Mouse (Mus musculus) limb, embryonic 10.5 days (tissue): ENCODE data around the gene Chpt1. TPM values are rescaled to one million over a fixed set of nuclear protein-coding genes. Genes with fewer than 3 reads are reported as not detected.
"Not testable (repeated sequence)": the region's sequence is repeated elsewhere in the genome, so short reads cannot be mapped to it uniquely, and the experiment has no call there.

Experiments used
- DNase-seq: peaks from one replicate; pipeline ENCODE4 v3.0.0-alpha.2; 2017; ENCODE audit warnings: low spot score
- H3K27ac ChIP-seq: fragments of 300-500 bp; sonication (generic); 2 replicates; pipeline ENCODE4 v1.5.1; 2016; ENCODE audit warnings: mild to moderate bottlenecking
- H3K27me3 ChIP-seq: fragments of 300-500 bp; sonication (generic); 2 replicates; pipeline ENCODE4 v1.6.1; 2016; ENCODE audit warnings: low read depth, mild to moderate bottlenecking; ENCODE audit not compliant: poor library complexity, severe bottlenecking
- H3K36me3 ChIP-seq: fragments of 300-500 bp; sonication (generic); 2 replicates; pipeline ENCODE4 v1.6.1; 2016; ENCODE audit warnings: mild to moderate bottlenecking, moderate library complexity
- H3K4me1 ChIP-seq: fragments of 300-500 bp; sonication (generic); 2 replicates; pipeline ENCODE4 v1.6.1; 2016
- H3K4me3 ChIP-seq: fragments of 300-500 bp; sonication (generic); 2 replicates; pipeline ENCODE4 v1.5.1; 2016; ENCODE audit warnings: mild to moderate bottlenecking, moderate library complexity
- H3K9me3 ChIP-seq: fragments of 300-500 bp; sonication (generic); replicated peaks from 2 replicates; pipeline ENCODE4 v1.6.1; 2016; ENCODE audit warnings: mild to moderate bottlenecking
- WGBS: fragments of 180-500 bp; shearing (Covaris S2); methylation state at CpG from one replicate; pipeline ENCODE4 v1.1.7; 2016; 5-methylcytosine and 5-hydroxymethylcytosine counted together
- polyA plus RNA-seq: library from polyadenylated mRNA; unstranded; fragments of >200 nt; fragmentation: Nextera tagmentation; extraction: Ambion mirVana; gene quantifications from 2 replicates; pipeline ENCODE4 v1.2.1, GENCODE M21; 2016

Chpt1 gene
- 16.0 and 19.9 TPM in 2 replicates for polyA plus RNA-seq

DNA sequence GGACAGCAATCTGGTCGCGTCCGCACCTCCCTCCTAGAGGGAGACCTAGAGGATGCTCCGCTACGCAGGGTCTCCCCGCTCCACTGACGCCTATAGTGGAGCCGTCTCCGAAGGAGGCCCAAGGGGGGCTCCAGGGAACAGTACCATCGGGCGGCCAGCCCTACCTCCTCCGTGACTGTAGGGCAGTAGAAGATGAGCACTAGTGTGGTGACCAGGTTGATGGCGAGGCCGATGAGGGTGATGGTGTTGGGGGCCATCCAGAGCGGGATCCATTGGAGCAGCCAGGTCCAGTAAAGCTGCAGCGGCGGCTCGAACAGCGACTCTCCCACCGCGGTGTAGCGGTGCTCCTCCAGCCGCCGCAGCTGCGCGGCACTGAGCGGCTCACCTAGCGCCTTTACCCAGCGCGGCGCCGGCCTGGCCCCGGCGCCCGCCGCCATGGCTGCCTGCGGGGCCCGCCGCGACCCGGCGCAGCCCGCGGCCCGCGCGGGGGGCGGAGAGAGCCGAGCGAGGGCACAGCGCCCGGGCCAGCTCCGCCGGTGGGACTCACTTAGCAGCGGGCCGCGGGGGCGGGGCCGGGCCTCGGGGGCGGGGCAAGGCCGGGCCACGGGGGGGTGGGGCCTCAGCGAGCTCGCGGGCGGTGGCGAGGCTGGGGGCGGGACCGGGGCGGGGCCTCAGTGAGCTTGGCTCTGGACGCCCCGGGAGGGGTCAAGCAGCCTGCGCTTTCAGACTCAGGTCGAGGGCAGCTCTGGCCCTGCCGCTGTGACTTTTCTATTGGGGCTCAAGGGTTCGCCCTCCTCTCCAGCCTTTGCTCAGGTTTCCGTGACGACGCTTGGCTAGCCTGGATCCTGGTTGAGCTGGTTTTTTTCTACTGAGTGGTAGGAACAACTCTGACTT is at the start of gene Chpt1:
Gene Chpt1, minus strand, starts transcription at position 653 of the 894 bp plus-strand sequence.
- Histone ChIP-seq H3K9me3 (no peaks in the 10 kb centered on the region), H3K36me3 (0 out of 2 replicates have a peak, but pooled peaks cover 2% of the 10 kb centered on the region), H3K27ac (peak within 1 kb of the TSS; percentile 92), H3K27me3 (no peaks in the 10 kb centered on the region), H3K4me3 (peak within 1 kb of the TSS; percentile 75), H3K4me1 (peaks cover 28% of the 10 kb centered on the region)
- DNase-seq: peak; percentile 97
- WGBS: 1% methylated on average over 62 of the region's 80 CpGs

DNA sequence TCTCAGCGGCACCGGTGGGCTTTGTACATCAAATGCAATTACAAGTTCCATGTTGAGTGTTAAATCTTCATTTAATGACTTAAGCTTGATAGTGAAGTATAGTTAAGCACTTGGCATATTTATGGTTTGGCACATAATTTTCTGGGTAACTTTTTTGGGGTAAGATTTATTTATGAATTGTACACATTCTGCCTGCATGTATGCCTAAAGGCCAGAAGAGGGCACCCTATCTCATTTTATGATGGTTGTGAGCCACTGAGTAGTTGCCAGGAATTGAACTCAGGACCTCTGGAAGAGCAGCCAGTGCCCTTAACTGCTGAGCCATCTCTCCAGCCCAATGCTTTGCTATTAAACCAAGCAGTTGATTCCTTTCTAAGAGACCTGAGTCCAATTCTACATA is 48.9 kb upstream of the Chpt1 start:
- WGBS: 92% methylated on average over 2 of the region's 2 CpGs
- Histone ChIP-seq H3K4me1 (no peaks in the 10 kb centered on the region), H3K27ac (no peak overlapping the region), H3K4me3 (no peak overlapping the region), H3K36me3 (no peaks in the 10 kb centered on the region), H3K27me3 (no peaks in the 10 kb centered on the region), H3K9me3 (no peaks in the 10 kb centered on the region)
- DNase-seq: no peak

DNA sequence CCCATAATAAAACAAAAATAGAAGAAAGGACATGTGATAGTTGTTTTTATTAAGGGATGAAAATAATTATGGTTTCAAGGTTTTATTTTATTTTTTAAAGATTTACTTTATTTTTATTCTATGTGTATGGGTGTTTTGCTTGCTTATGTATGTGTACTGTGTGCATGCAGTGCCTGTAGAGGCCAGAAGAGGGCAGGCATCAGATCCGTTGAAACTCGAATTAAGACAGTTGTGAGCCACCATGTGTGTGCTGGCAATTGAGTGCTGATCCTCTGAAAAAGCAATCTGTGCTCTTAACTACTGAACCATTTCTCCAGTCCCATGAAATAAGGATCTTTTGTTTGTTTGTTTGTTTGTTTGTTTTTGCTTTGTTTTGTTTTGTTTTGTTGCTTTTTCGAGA is 46.4 kb upstream of the Chpt1 start:
- no peaks in the 10 kb centered on the region for H3K27me3 ChIP-seq
- H3K36me3 ChIP-seq: no peaks in the 10 kb centered on the region
- no peaks in the 10 kb centered on the region for H3K9me3 ChIP-seq
- DNase-seq: no peak
- no peak overlapping the region for H3K4me3 ChIP-seq
- H3K27ac ChIP-seq: no peak overlapping the region
- H3K4me1 ChIP-seq: no peaks in the 10 kb centered on the region
- WGBS: 80% methylated on average over 3 of the region's 3 CpGs

GRCm38 (mm10) chr10:88547635-88548034 is 43.8 kb upstream of the Chpt1 start:
- Histone ChIP-seq H3K27ac (no peak overlapping the region), H3K27me3 (no peaks in the 10 kb centered on the region), H3K4me1 (no peaks in the 10 kb centered on the region), H3K9me3 (no peaks in the 10 kb centered on the region), H3K4me3 (no peak overlapping the region), H3K36me3 (0 out of 2 replicates have a peak, but pooled peaks cover 3% of the 10 kb centered on the region)
- no peak for DNase-seq
- WGBS: 61% methylated on average over 2 of the region's 2 CpGs

- H3K9me3 ChIP-seq: no peaks in the 10 kb centered on the region
- no peaks in the 10 kb centered on the region for H3K36me3 ChIP-seq
- no peak for DNase-seq
- H3K27me3 ChIP-seq: no peaks in the 10 kb centered on the region
- no peaks in the 10 kb centered on the region for H3K4me1 ChIP-seq
- WGBS: 73% methylated on average over 5 of the region's 5 CpGs
- H3K4me3 ChIP-seq: no peak overlapping the region
- H3K27ac ChIP-seq: no peak overlapping the region
Observed at GRCm38 (mm10) chr10:88530631-88531030, 26.8 kb upstream of the Chpt1 start.

- no peak overlapping the region for H3K4me3 ChIP-seq
Observed at GRCm38 (mm10) chr10:88524016-88524415, 20.1 kb upstream of the Chpt1 start.

GRCm38 (mm10) chr10:88523212-88523611 is 19.3 kb upstream of the Chpt1 start:
- Histone ChIP-seq H3K27ac (no peak overlapping the region), H3K36me3 (no peaks in the 10 kb centered on the region), H3K9me3 (no peaks in the 10 kb centered on the region), H3K27me3 (no peaks in the 10 kb centered on the region), H3K4me1 (no peaks in the 10 kb centered on the region), H3K4me3 (no peak overlapping the region)
- DNase-seq: no peak
- 88% methylated on average over 1 of the region's 1 CpGs for WGBS

More at GRCm38 (mm10) chr10:88524016-88524415, 20.1 kb upstream of the Chpt1 start:
- no peak for DNase-seq
- Histone ChIP-seq H3K36me3 (no peaks in the 10 kb centered on the region), H3K4me1 (no peaks in the 10 kb centered on the region), H3K27me3 (no peaks in the 10 kb centered on the region), H3K27ac (no peak overlapping the region), H3K9me3 (no peaks in the 10 kb centered on the region)
- WGBS: 76% methylated on average over 2 of the region's 2 CpGs

- Histone ChIP-seq H3K4me1 (no peaks in the 10 kb centered on the region), H3K4me3 (no peak overlapping the region)
Observed at GRCm38 (mm10) chr10:88522795-88523194, 18.9 kb upstream of the Chpt1 start.

DNA sequence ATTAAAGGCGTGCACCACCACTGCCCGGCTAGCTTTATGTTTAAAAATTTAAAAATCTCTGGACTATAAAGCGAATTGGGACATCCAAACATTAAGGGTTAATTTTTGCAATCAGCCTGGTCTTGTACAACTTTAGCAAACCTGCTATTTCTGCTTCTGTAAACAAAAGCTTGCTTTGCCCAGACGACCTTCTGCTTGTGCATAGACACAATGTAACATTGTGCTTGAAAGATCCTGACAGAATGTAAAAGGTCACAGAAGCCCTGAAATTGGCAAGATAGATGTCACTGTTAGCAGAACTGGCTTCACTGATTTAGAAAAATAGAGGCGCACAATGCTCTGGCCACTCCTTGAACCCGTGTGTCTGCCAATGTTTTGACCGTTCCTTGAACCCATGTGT is 11.2 kb upstream of the Chpt1 start:
- not testable (repeated sequence) for DNase-seq, H3K4me1 ChIP-seq, H3K27me3 ChIP-seq, H3K4me3 ChIP-seq, H3K9me3 ChIP-seq, H3K27ac ChIP-seq, H3K36me3 ChIP-seq
- WGBS: 91% methylated on average over 7 of the region's 7 CpGs

More at GRCm38 (mm10) chr10:88522795-88523194, 18.9 kb upstream of the Chpt1 start:
- no peak for DNase-seq
- WGBS: 90% methylated on average over 8 of the region's 8 CpGs
- Histone ChIP-seq H3K27me3 (no peaks in the 10 kb centered on the region), H3K36me3 (no peaks in the 10 kb centered on the region), H3K9me3 (no peaks in the 10 kb centered on the region), H3K27ac (no peak overlapping the region)

- DNase-seq: no peak
- H3K9me3 ChIP-seq: no peaks in the 10 kb centered on the region
- H3K27ac ChIP-seq: no peak overlapping the region
- H3K36me3 ChIP-seq: no peaks in the 10 kb centered on the region
- no peaks in the 10 kb centered on the region for H3K27me3 ChIP-seq
- 73% methylated on average over 2 of the region's 2 CpGs for WGBS
- H3K4me3 ChIP-seq: no peak overlapping the region
- no peaks in the 10 kb centered on the region for H3K4me1 ChIP-seq
Observed at GRCm38 (mm10) chr10:88514495-88514894, 10.6 kb upstream of the Chpt1 start.

- WGBS: 77% methylated on average over 8 of the region's 8 CpGs
- H3K4me1 ChIP-seq: no peaks in the 10 kb centered on the region
- no peaks in the 10 kb centered on the region for H3K9me3 ChIP-seq
- no peak for DNase-seq
- no peaks in the 10 kb centered on the region for H3K36me3 ChIP-seq
- no peak overlapping the region for H3K4me3 ChIP-seq
- no peak overlapping the region for H3K27ac ChIP-seq
- no peaks in the 10 kb centered on the region for H3K27me3 ChIP-seq
Observed at GRCm38 (mm10) chr10:88513574-88514135, 9.8 kb upstream of the Chpt1 start.

GRCm38 (mm10) chr10:88511355-88511754 is 7.5 kb upstream of the Chpt1 start:
- 94% methylated on average over 9 of the region's 9 CpGs for WGBS
- Histone ChIP-seq H3K9me3 (no peaks in the 10 kb centered on the region), H3K36me3 (no peaks in the 10 kb centered on the region), H3K4me1 (no peaks in the 10 kb centered on the region), H3K27ac (no peak overlapping the region), H3K4me3 (no peak overlapping the region), H3K27me3 (no peaks in the 10 kb centered on the region)
- no peak for DNase-seq

DNA sequence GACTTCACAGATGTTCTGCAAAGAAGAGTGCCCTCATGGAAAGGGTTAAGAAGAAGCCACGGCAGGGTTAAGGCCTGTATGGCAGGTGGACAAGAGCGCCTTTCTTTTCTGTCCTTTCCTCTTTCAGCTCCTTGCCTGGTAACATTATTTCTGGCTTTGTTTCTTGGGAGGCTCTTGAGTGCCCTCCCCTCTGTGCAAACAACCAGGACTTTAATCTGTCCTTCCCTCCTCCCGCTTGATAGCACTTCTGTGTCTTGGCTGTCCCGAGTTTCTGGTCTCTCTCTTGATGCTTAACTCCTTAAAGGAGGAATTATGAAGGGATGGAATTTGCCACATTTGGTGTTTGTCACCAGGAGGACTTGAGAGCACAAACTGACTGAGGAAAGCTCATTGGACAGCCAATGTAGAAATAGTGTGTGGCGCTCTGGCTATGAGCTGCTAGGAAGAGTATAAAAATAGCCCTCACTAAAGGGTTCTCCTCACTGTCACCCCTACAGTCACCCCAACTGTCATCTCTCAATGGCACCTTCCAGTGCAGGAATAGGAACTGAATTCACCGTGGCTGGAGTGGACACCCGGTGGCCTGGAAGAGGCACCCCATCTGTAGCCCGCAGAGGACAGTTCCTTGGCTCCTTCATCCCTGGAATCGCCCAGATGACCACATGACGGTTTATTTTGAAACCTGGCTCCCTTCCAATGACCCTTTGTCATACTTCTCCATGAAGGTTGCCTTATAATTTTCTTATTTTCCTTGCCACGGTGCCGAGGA is 6.8 kb upstream of the Chpt1 start:
- Histone ChIP-seq H3K9me3 (no peaks in the 10 kb centered on the region), H3K4me3 (no peak overlapping the region), H3K27me3 (no peaks in the 10 kb centered on the region), H3K27ac (no peak overlapping the region), H3K36me3 (no peaks in the 10 kb centered on the region), H3K4me1 (0 out of 2 replicates have a peak, but pooled peaks cover under 1% of the 10 kb centered on the region)
- WGBS: 86% methylated on average over 12 of the region's 12 CpGs
- DNase-seq: no peak
